Mouse (Mus musculus): ENCODE measurements at regions not wholly inside any gene's neighbourhood (a gene's known extent, or its start where the extent isn't known, plus 50 kb on each side); places are given as distances from the start of the nearest gene placed in this dataset.
A peak's percentile ranks its signal among the peaks of the same experiment; 100 is the strongest.
"Not testable (repeated sequence)": the region's sequence is repeated elsewhere in the genome, so short reads cannot be mapped to it uniquely, and the experiment has no call there.

GRCm38 (mm10) chr10:6262029-6262428, 339.8 kb upstream of the Rgs17 start:
- no peak for DNase-seq (ENCODE audit: low spot score in 2 of 2)

GRCm38 (mm10) chr10:6265662-6266061, 343.5 kb upstream of the Rgs17 start:
- DNase-seq (ENCODE audit: low spot score in 2 of 2), result no peak

GRCm38 (mm10) chr10:6291388-6291787, 369.2 kb upstream of the Rgs17 start:
- DNase-seq (ENCODE audit: low spot score in 2 of 2), result no peak

- DNase-seq (ENCODE audit: low spot score in 2 of 2), result peak; percentile 14 to 41
Measured at GRCm38 (mm10) chr10:6296621-6297020, 374.4 kb upstream of the Rgs17 start.

GRCm38 (mm10) chr10:6297796-6298195, 375.6 kb upstream of the Rgs17 start:
- no peak for DNase-seq (ENCODE audit: low spot score in 2 of 2)

- DNase-seq (ENCODE audit: low spot score in 2 of 2), result peak in 1 of 2 experiments; percentile 3
Measured at GRCm38 (mm10) chr10:6298682-6299081, 376.5 kb upstream of the Rgs17 start.

- DNase-seq (ENCODE audit: low spot score in 2 of 2), result no peak
Measured at GRCm38 (mm10) chr10:6301514-6301913, 379.3 kb upstream of the Rgs17 start.

GRCm38 (mm10) chr10:6309351-6309750, 387.2 kb upstream of the Rgs17 start:
- DNase-seq (ENCODE audit: low spot score in 2 of 2), result no peak

- DNase-seq (ENCODE audit: low spot score in 2 of 2), result no peak
Measured at GRCm38 (mm10) chr10:6341572-6341971, 416.7 kb upstream of the Oprm1 start.

GRCm38 (mm10) chr10:6349216-6349615, 409.1 kb upstream of the Oprm1 start:
- DNase-seq (ENCODE audit: low spot score in 2 of 2), result not testable (repeated sequence)

GRCm38 (mm10) chr10:6366182-6366581, 392.1 kb upstream of the Oprm1 start:
- DNase-seq (ENCODE audit: low spot score in 2 of 2), result no peak

- DNase-seq (ENCODE audit: low spot score in 2 of 2), result no peak
Measured at GRCm38 (mm10) chr10:6371666-6372065, 386.6 kb upstream of the Oprm1 start.

GRCm38 (mm10) chr10:6417336-6418105, 340.8 kb upstream of the Oprm1 start:
- DNase-seq (ENCODE audit: low spot score in 2 of 2), result not testable (repeated sequence)

- not testable (repeated sequence) for DNase-seq (ENCODE audit: low spot score in 2 of 2)
Measured at GRCm38 (mm10) chr10:6418234-6418633, 340.1 kb upstream of the Oprm1 start.

- no peak for DNase-seq (ENCODE audit: low spot score in 2 of 2)
Measured at GRCm38 (mm10) chr10:6465824-6466223, 292.5 kb upstream of the Oprm1 start.

GRCm38 (mm10) chr10:6480350-6480749, 278.0 kb upstream of the Oprm1 start:
- DNase-seq (ENCODE audit: low spot score in 2 of 2), result no peak

GRCm38 (mm10) chr10:6488605-6489004, 269.7 kb upstream of the Oprm1 start:
- no peak for DNase-seq (ENCODE audit: low spot score in 2 of 2)

GRCm38 (mm10) chr10:6492694-6493093, 265.6 kb upstream of the Oprm1 start:
- no peak for DNase-seq (ENCODE audit: low spot score in 2 of 2)

- no peak for DNase-seq (ENCODE audit: low spot score in 2 of 2)
Measured at GRCm38 (mm10) chr10:6495081-6495480, 263.2 kb upstream of the Oprm1 start.

- DNase-seq (ENCODE audit: low spot score in 2 of 2), result no peak
Measured at GRCm38 (mm10) chr10:6514269-6514668, 244.0 kb upstream of the Oprm1 start.

- no peak for DNase-seq (ENCODE audit: low spot score in 2 of 2)
Measured at GRCm38 (mm10) chr10:6562516-6562915, 195.8 kb upstream of the Oprm1 start.

- peak in 1 of 2 experiments; percentile 6 for DNase-seq (ENCODE audit: low spot score in 2 of 2)
Measured at GRCm38 (mm10) chr10:6578616-6579015, 179.7 kb upstream of the Oprm1 start.

- not testable (repeated sequence) for DNase-seq (ENCODE audit: low spot score in 2 of 2)
Measured at GRCm38 (mm10) chr10:6585821-6586220, 172.5 kb upstream of the Oprm1 start.
